Mouse (Mus musculus): ENCODE data around the gene Cldn34b2. TPM values are rescaled to one million over a fixed set of nuclear protein-coding genes. Genes with fewer than 3 reads are reported as not detected.
"Not testable (repeated sequence)": the region's sequence is repeated elsewhere in the genome, so short reads cannot be mapped to it uniquely, and the experiment has no call there.

Gene Cldn34b2
- not detected in 2 replicates for polyA plus RNA-seq (2014; fragmentation: Nextera tagmentation; extraction: Ambion mirVana)

DNA sequence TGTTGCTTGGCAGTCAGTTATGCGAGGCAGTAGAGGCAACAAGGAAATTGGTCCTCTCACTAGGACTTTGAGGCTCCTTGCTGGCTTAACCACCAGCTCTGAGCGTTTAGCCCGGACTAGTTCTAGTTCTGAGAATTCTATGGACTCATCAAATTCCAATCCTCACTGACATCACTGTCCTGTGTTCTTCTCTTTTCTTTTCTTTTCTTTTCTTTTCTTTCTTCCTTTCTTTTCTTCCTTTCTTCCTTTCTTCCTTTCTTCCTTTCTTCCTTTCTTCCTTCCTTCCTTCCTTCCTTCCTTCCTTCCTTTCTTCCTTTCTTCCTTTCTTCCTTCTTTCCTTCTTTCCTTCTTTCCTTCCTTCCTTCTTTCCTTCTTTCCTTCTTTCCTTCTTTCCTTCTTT is at the start of gene Cldn34b2:
Cldn34b2 (minus strand) TSS at position 101 of the 400 bp plus-strand sequence.
- not testable (repeated sequence) for H3K27me3 ChIP-seq (replicated peaks; ENCODE audit: control insufficient read depth, insufficient read depth, low read length); H3K27ac ChIP-seq (ENCODE audit: low read depth, low read length); H3K4me1 ChIP-seq (replicated peaks; ENCODE audit: control insufficient read depth, insufficient read depth, low read length); DNase-seq (ENCODE audit: low spot score); H3K36me3 ChIP-seq (ENCODE audit: control insufficient read depth, insufficient read depth, low read length); H3K9me3 ChIP-seq (ENCODE audit: control insufficient read depth, low read length); ATAC-seq (replicated peaks; ENCODE audit: low FRiP score); H3K4me2 ChIP-seq; H3K4me3 ChIP-seq (ENCODE audit: low read depth, low read length); H3K9ac ChIP-seq (ENCODE audit: low read depth, low read length)
- 68% methylated on average over 3 of the region's 3 CpGs for WGBS

DNA sequence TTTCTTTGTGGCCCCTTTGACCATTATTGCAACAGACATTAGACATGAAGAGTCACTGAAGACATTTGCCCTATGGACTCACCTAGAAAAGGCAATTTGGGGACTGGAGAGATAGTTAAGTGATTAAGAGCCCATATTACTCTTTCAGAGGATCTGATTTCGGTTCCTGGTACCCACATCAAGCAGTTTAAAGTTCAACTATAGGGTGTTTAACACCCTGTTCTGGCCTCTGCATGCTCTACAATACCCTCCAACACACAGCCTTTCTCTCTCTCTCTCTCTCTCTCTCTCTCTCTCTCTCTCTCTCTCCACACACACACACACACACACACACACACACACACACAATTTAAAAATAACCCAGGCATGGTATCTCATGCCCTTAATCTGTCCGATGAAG is 49.4 kb upstream of the Cldn34b2 start:
- no peak overlapping the region for H3K9ac ChIP-seq (ENCODE audit: low read depth, low read length)
- no peaks in the 10 kb centered on the region for H3K36me3 ChIP-seq (ENCODE audit: control insufficient read depth, insufficient read depth, low read length)
- no peak for ATAC-seq (replicated peaks; ENCODE audit: low FRiP score)
- no peak overlapping the region for H3K4me3 ChIP-seq (ENCODE audit: low read depth, low read length)
- no peak overlapping the region for H3K4me2 ChIP-seq
- no peak overlapping the region for H3K27ac ChIP-seq (ENCODE audit: low read depth, low read length)
- no peaks in the 10 kb centered on the region for H3K27me3 ChIP-seq (replicated peaks; ENCODE audit: control insufficient read depth, insufficient read depth, low read length)
- 67% methylated on average over 2 of the region's 2 CpGs for WGBS
- no peaks in the 10 kb centered on the region for H3K4me1 ChIP-seq (replicated peaks; ENCODE audit: control insufficient read depth, insufficient read depth, low read length)
- H3K9me3 ChIP-seq (ENCODE audit: control insufficient read depth, low read length) = no peaks in the 10 kb centered on the region
- no peak for DNase-seq (ENCODE audit: low spot score)

DNA sequence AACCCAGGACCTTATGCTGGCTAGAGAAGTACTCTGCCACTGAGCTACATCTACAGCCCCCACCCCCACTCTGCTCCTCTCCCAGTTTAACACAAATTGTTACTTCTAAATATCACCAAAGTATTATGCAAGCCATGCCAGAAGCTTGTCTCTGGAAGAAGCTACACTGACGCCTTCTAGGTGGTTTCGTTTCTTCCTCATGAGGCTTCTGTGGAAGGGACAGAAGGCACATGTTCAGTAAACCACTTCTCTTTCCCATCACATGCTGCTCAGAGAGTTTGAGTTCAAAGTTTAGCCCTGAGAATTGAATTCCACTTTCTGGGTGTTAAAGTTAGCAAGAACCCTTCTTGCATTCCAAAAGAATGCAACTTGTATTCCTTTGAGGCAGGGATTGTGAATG is 49.0 kb upstream of the Cldn34b2 start:
- Histone ChIP-seq H3K27me3 (replicated peaks; ENCODE audit: control insufficient read depth, insufficient read depth, low read length) (no peaks in the 10 kb centered on the region), H3K4me1 (replicated peaks; ENCODE audit: control insufficient read depth, insufficient read depth, low read length) (no peaks in the 10 kb centered on the region), H3K9me3 (ENCODE audit: control insufficient read depth, low read length) (no peaks in the 10 kb centered on the region), H3K4me2 (no peak overlapping the region), H3K9ac (ENCODE audit: low read depth, low read length) (no peak overlapping the region), H3K4me3 (ENCODE audit: low read depth, low read length) (no peak overlapping the region), H3K27ac (ENCODE audit: low read depth, low read length) (no peak overlapping the region), H3K36me3 (ENCODE audit: control insufficient read depth, insufficient read depth, low read length) (no peaks in the 10 kb centered on the region)
- 65% methylated on average over 2 of the region's 2 CpGs for WGBS
- ATAC-seq (replicated peaks; ENCODE audit: low FRiP score) (no peak), DNase-seq (ENCODE audit: low spot score) (no peak)

DNA sequence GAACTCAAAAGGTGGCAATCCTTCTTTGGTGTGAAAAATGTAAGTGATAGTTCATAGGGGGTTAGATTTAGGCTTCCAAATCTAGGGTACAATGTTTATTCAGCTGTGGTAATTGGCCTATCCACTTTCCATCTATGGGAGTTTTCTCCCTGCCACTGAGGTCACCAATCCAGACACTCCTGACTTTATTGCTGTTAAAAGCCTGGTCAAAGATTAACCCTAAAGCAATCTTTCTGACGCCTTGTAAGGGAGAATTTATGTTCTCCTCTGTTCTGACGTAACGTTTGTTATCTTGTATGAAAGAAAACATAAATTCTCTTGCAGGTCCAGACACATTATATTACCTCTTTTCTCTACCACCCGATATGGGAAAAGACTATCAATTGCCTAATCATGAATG is 47.4 kb upstream of the Cldn34b2 start:
- Histone ChIP-seq H3K9ac (ENCODE audit: low read depth, low read length) (no peak overlapping the region), H3K9me3 (ENCODE audit: control insufficient read depth, low read length) (no peaks in the 10 kb centered on the region), H3K27ac (ENCODE audit: low read depth, low read length) (no peak overlapping the region), H3K4me1 (replicated peaks; ENCODE audit: control insufficient read depth, insufficient read depth, low read length) (no peaks in the 10 kb centered on the region), H3K27me3 (replicated peaks; ENCODE audit: control insufficient read depth, insufficient read depth, low read length) (no peaks in the 10 kb centered on the region), H3K36me3 (ENCODE audit: control insufficient read depth, insufficient read depth, low read length) (no peaks in the 10 kb centered on the region), H3K4me2 (no peak overlapping the region), H3K4me3 (ENCODE audit: low read depth, low read length) (no peak overlapping the region)
- DNase-seq (ENCODE audit: low spot score) (no peak), ATAC-seq (replicated peaks; ENCODE audit: low FRiP score) (no peak)
- 72% methylated on average over 4 of the region's 4 CpGs for WGBS

DNA sequence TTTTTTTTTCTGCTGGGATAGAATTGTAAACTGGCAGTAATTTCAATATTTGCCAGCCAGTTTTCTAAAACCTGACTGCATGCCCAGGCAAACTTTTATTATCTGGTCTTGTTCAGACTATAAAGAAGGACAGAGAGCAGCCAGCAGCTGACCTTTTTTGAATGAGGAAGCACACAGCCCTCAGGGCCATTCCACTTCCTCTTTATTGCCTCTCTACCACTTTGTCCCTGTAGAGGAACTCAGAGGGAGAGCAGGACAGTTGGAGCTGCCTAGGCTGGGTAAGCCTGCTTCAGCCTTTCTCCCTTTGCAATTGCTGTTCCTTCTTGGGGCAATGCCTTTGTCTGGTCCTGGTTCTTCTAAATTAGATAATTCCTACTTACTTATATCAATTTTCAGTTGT is 44.1 kb upstream of the Cldn34b2 start:
- no peak for ATAC-seq (replicated peaks; ENCODE audit: low FRiP score)
- no peak overlapping the region for H3K27ac ChIP-seq (ENCODE audit: low read depth, low read length)
- DNase-seq (ENCODE audit: low spot score) = no peak
- H3K27me3 ChIP-seq (replicated peaks; ENCODE audit: control insufficient read depth, insufficient read depth, low read length) = no peaks in the 10 kb centered on the region
- H3K9ac ChIP-seq (ENCODE audit: low read depth, low read length) = no peak overlapping the region
- H3K36me3 ChIP-seq (ENCODE audit: control insufficient read depth, insufficient read depth, low read length) = no peaks in the 10 kb centered on the region
- H3K9me3 ChIP-seq (ENCODE audit: control insufficient read depth, low read length) = no peaks in the 10 kb centered on the region
- no peaks in the 10 kb centered on the region for H3K4me1 ChIP-seq (replicated peaks; ENCODE audit: control insufficient read depth, insufficient read depth, low read length)
- no peak overlapping the region for H3K4me2 ChIP-seq
- H3K4me3 ChIP-seq (ENCODE audit: low read depth, low read length) = no peak overlapping the region

DNA sequence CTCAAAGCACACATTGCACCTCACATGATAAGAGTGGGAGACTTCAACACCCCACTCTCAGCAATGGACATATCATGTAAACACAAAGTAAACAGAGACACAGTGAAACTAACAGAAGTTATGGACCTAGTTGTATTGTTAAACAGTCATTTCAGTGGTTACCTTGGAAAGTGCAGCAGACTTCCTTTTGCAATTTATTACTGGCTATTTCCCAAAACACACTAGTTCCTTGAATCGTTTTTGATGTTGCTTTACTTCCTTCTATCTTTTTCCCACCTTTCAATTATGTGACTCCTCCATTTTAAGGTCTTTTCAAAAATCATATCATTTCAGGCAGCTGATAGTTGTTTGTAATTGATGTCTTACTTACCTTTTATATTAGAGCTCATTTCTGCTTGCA is 43.5 kb upstream of the Cldn34b2 start:
- WGBS = 51% methylated on average over 1 of the region's 1 CpGs
- H3K4me3 ChIP-seq (ENCODE audit: low read depth, low read length) = no peak overlapping the region
- H3K4me1 ChIP-seq (replicated peaks; ENCODE audit: control insufficient read depth, insufficient read depth, low read length) = no peaks in the 10 kb centered on the region
- H3K36me3 ChIP-seq (ENCODE audit: control insufficient read depth, insufficient read depth, low read length) = no peaks in the 10 kb centered on the region
- H3K27me3 ChIP-seq (replicated peaks; ENCODE audit: control insufficient read depth, insufficient read depth, low read length) = no peaks in the 10 kb centered on the region
- no peak overlapping the region for H3K27ac ChIP-seq (ENCODE audit: low read depth, low read length)
- no peaks in the 10 kb centered on the region for H3K9me3 ChIP-seq (ENCODE audit: control insufficient read depth, low read length)
- no peak overlapping the region for H3K4me2 ChIP-seq
- H3K9ac ChIP-seq (ENCODE audit: low read depth, low read length) = no peak overlapping the region
- no peak for DNase-seq (ENCODE audit: low spot score)
- no peak for ATAC-seq (replicated peaks; ENCODE audit: low FRiP score)

DNA sequence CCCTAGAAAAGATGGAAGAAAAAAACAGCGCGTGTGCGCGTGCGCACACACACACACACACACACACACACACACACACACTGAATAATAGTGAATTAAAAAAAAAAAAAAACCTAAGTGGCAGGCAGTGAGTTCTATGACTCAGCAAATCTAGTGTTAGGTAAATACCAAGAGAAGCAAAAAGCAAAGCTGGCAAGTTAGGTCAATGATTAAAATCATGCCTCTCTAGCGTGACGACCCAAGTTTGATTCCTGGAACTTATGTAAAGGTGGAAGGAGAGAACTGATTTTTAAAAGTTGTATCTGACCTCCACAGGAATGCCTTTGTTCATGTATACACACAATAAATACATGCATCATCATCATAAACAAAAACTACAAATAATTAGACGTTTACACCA is 41.7 kb upstream of the Cldn34b2 start:
- Histone ChIP-seq H3K9ac (ENCODE audit: low read depth, low read length) (no peak overlapping the region), H3K4me1 (replicated peaks; ENCODE audit: control insufficient read depth, insufficient read depth, low read length) (no peaks in the 10 kb centered on the region)

DNA sequence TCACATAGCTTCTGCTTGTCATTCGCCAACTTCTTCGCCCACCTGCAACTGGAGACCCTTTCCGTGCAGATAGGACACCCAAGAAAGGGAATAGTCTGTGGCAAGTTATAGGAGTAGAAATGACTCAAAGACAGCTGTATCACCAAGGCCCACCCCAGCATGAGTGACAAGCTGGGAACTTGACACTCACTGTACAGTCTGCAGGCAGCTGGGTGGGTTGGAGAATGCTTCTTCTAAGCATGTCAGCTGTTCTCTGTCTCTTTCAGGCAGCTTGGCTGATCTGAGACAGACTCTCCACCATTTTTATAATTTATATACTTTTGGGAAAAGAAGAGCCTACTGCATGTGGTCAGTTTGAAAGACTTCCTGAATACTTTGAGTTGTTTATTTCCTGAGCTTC is 39.5 kb upstream of the Cldn34b2 start:
- no peak overlapping the region for H3K9ac ChIP-seq (ENCODE audit: low read depth, low read length)
- H3K27ac ChIP-seq (ENCODE audit: low read depth, low read length) = no peak overlapping the region
- no peaks in the 10 kb centered on the region for H3K9me3 ChIP-seq (ENCODE audit: control insufficient read depth, low read length)
- DNase-seq (ENCODE audit: low spot score) (no peak), ATAC-seq (replicated peaks; ENCODE audit: low FRiP score) (no peak)
- no peak overlapping the region for H3K4me2 ChIP-seq
- H3K4me1 ChIP-seq (replicated peaks; ENCODE audit: control insufficient read depth, insufficient read depth, low read length) = no peaks in the 10 kb centered on the region
- WGBS = 87% methylated on average over 3 of the region's 3 CpGs
- H3K27me3 ChIP-seq (replicated peaks; ENCODE audit: control insufficient read depth, insufficient read depth, low read length) = no peaks in the 10 kb centered on the region
- H3K36me3 ChIP-seq (ENCODE audit: control insufficient read depth, insufficient read depth, low read length) = no peaks in the 10 kb centered on the region
- no peak overlapping the region for H3K4me3 ChIP-seq (ENCODE audit: low read depth, low read length)

More for the DNA sequence above, 41.7 kb upstream of the Cldn34b2 start:
- H3K27ac ChIP-seq (ENCODE audit: low read depth, low read length) = no peak overlapping the region
- 86% methylated on average over 8 of the region's 8 CpGs for WGBS
- no peaks in the 10 kb centered on the region for H3K9me3 ChIP-seq (ENCODE audit: control insufficient read depth, low read length)
- no peak overlapping the region for H3K4me2 ChIP-seq
- H3K27me3 ChIP-seq (replicated peaks; ENCODE audit: control insufficient read depth, insufficient read depth, low read length) = no peaks in the 10 kb centered on the region
- no peak overlapping the region for H3K4me3 ChIP-seq (ENCODE audit: low read depth, low read length)
- H3K36me3 ChIP-seq (ENCODE audit: control insufficient read depth, insufficient read depth, low read length) = no peaks in the 10 kb centered on the region
- DNase-seq (ENCODE audit: low spot score) = no peak
- no peak for ATAC-seq (replicated peaks; ENCODE audit: low FRiP score)

DNA sequence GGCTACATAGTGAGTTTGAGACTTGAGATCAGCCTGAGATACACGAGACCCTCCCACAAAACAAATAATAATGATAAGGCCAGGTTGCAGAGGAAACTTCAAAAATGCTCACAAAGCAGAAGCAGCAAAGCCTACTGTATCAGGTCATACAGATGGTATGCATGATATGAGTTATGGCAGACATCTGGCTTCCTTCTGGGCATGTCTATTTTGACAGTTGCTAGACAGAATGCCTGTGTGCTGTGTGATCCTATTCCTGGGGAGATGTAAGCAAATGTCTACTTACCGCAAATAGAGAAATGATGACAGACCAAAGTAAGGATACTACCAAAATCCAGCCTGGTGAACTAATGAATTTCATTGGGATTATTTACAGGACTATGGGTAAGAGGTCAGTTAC is 38.1 kb upstream of the Cldn34b2 start:
- Histone ChIP-seq H3K4me1 (replicated peaks; ENCODE audit: control insufficient read depth, insufficient read depth, low read length) (no peaks in the 10 kb centered on the region), H3K27me3 (replicated peaks; ENCODE audit: control insufficient read depth, insufficient read depth, low read length) (no peaks in the 10 kb centered on the region), H3K9ac (ENCODE audit: low read depth, low read length) (no peak overlapping the region), H3K9me3 (ENCODE audit: control insufficient read depth, low read length) (no peaks in the 10 kb centered on the region), H3K36me3 (ENCODE audit: control insufficient read depth, insufficient read depth, low read length) (no peaks in the 10 kb centered on the region), H3K27ac (ENCODE audit: low read depth, low read length) (no peak overlapping the region), H3K4me3 (ENCODE audit: low read depth, low read length) (no peak overlapping the region), H3K4me2 (no peak overlapping the region)
- 77% methylated on average over 2 of the region's 2 CpGs for WGBS
- ATAC-seq (replicated peaks; ENCODE audit: low FRiP score) = no peak
- no peak for DNase-seq (ENCODE audit: low spot score)
